Mouse (Mus musculus) thymus, adult 2 months (tissue): Measurements from ENCODE around the gene Surf1. TPM values are rescaled to one million over a fixed set of nuclear protein-coding genes. Genes with fewer than 3 reads are reported as not detected.
A peak's percentile ranks its signal among the peaks of the same experiment; 100 is the strongest.
"Not testable (repeated sequence)": the region's sequence is repeated elsewhere in the genome, so short reads cannot be mapped to it uniquely, and the experiment has no call there.

Experiments used
- DNase-seq: peaks from one replicate; pipeline ENCODE4 v3.0.0; 2021
- H3K27ac ChIP-seq: fragments of 200-500 bp; 2 replicates; pipeline ENCODE4 v1.5.1; 2012; ENCODE audit warnings: low read length, control low read depth; ENCODE audit not compliant: control insufficient read depth, insufficient read depth
- H3K27me3 ChIP-seq: fragments of 200-500 bp; 2 replicates; pipeline ENCODE4 v1.6.1; 2012; ENCODE audit warnings: mild to moderate bottlenecking, low read length, moderate library complexity, mixed read lengths; ENCODE audit not compliant: control insufficient read depth, insufficient read depth
- H3K36me3 ChIP-seq: fragments of 200-500 bp; 2 replicates; pipeline ENCODE4 v1.6.1; 2012; ENCODE audit warnings: mild to moderate bottlenecking, low read length, moderate library complexity; ENCODE audit not compliant: control insufficient read depth, insufficient read depth
- H3K4me1 ChIP-seq: fragments of 200-500 bp; replicated peaks from 2 replicates; pipeline ENCODE4 v1.6.1; 2012; ENCODE audit warnings: low read length; ENCODE audit not compliant: control insufficient read depth, insufficient read depth
- H3K4me3 ChIP-seq: fragments of 200-500 bp; 2 replicates; pipeline ENCODE4 v1.5.1; 2012; ENCODE audit warnings: mild to moderate bottlenecking, low read length, control low read depth, moderate library complexity; ENCODE audit not compliant: control insufficient read depth, insufficient read depth
- CTCF ChIP-seq: fragments of 200-500 bp; IDR thresholded peaks from 2 replicates; pipeline ENCODE4 v1.5.1; 2012; ENCODE audit warnings: mild to moderate bottlenecking, control low read depth, low read length, moderate library complexity, borderline replicate concordance; ENCODE audit not compliant: control insufficient read depth, poor library complexity, insufficient read depth; ENCODE audit errors: extremely low read depth
- POLR2A ChIP-seq: fragments of 200-500 bp; IDR thresholded peaks from 2 replicates; pipeline ENCODE4 v1.6.1; 2012; ENCODE audit warnings: mild to moderate bottlenecking, low read length, control low read depth, moderate library complexity; ENCODE audit not compliant: control insufficient read depth, poor library complexity, insufficient read depth; ENCODE audit errors: extremely low read depth
- WGBS: fragments of 180-500 bp; shearing (Covaris S2); methylation state at CpG from one replicate; pipeline ENCODE4 v1.1.7; 2018; 5-methylcytosine and 5-hydroxymethylcytosine counted together
- polyA plus RNA-seq: library from polyadenylated mRNA; depleted of rRNA; stranded (reverse); fragments of >200 nt; gene quantifications from 2 replicates; pipeline ENCODE4 v1.2.3, GENCODE M21; 2012; rRNA removed

The Surf1 gene
- polyA plus RNA-seq, 1 experiment: 78.5 TPM

DNA sequence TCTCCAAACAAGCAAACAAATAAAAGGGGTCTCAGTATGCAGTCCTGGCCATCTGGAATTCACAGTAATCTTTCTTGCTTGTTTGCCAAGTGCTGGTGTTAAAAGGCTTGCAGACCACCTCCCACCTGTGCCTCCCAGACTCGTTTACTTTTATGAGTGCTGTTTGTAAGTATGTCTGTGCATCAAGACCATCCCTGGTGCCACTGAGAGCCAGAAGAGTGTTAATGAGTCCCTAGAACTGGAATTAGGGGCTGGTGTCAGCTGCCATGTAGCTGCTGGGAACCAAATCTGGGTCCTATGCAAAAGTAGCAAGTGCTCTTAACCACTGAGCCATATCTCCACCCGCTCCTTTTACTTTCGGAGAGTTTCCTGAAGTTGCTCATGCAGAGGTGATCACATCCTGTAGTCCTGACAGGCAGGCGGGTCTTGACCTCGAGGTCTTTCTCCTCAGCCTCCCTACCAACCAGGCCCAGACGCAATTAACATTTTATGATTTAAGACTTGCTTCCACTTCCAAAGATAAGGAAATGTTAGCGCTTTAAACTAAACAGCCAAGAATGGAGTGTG, 14.4 kb downstream of the Surf1 start:
- Histone ChIP-seq H3K27ac (no peak overlapping the region), H3K27me3 (no peaks in the 10 kb centered on the region), H3K4me1 (peaks cover 14% of the 10 kb centered on the region), H3K36me3 (peaks cover 26% of the 10 kb centered on the region), H3K4me3 (peak overlapping the region; percentile 92)
- DNase-seq: no peak
- 6% methylated on average over 7 of the region's 7 CpGs for WGBS
- TF ChIP-seq POLR2A: no peak
- TF ChIP-seq CTCF: no peak

DNA sequence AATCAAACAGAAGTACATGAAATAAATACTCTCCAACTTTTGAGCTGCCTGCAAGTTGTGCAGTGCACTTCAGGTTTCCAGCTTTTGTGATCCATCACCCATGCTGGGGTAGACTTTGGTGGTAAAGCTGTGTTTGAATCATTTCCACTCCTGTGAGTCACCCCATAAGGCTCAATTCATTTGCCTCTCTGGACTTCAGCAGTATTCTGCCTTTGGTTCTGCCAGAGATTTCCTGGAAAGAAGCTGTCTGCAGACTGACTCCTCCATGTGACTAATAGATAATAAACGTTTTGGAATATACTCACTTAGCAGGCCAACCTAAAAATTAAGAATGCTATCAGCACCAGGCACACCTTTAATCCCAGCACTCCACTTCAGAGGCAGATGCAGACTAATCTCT, 15.6 kb downstream of the Surf1 start:
- H3K27ac ChIP-seq: no peak overlapping the region
- no peak overlapping the region for H3K4me3 ChIP-seq
- DNase-seq: no peak
- TF ChIP-seq POLR2A (no peak), CTCF (no peak)
- H3K36me3 ChIP-seq: peaks cover 35% of the 10 kb centered on the region
- WGBS: 69% methylated on average over 1 of the region's 1 CpGs
- H3K27me3 ChIP-seq: no peaks in the 10 kb centered on the region
- peaks cover 14% of the 10 kb centered on the region for H3K4me1 ChIP-seq

DNA sequence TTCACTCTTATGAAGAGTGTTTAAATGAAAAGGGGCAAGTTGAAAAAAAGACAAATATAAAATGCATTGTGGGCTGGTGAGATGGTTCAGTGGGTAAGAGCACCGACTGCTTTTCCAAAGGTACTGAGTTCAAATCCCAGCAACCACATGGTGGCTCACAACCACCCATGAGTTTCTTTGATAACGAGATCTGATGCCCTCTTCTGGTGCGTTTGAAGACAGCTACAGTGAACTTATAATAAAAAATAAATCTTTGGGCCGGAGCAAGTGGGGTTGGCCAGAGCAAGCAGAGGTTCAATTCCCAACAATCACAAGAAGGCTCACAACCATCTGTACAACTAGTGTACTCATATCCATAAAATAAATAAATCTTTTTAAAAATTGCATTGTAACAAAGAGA, 20.4 kb downstream of the Surf1 start:
- Histone ChIP-seq H3K4me3 (no peak overlapping the region), H3K27me3 (no peaks in the 10 kb centered on the region), H3K27ac (no peak overlapping the region), H3K4me1 (no peaks in the 10 kb centered on the region), H3K36me3 (peaks cover 78% of the 10 kb centered on the region)
- DNase-seq: no peak
- TF ChIP-seq POLR2A (no peak), CTCF (no peak)
- WGBS: 91% methylated on average over 4 of the region's 4 CpGs

DNA sequence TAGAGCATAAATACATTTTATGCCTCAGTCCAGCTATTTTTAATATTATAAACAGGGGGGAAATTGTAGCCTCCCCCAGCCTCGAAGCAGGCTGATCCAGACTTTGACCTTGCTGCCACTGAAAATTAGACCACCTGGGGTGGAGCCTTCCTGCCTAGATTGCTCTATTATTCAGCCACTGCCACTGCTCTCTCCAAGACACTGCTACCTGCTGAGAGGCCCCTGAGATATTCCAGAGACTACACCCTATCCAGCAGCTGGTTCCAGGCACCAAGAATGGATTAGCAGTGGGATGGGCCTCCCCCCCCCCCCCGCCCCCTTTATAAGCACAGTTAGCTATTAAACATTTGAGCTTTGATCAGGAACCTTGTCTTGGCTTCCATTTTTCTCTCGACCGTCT, 30.2 kb downstream of the Surf1 start:
- not testable (repeated sequence) for H3K4me3 ChIP-seq, H3K27me3 ChIP-seq, H3K4me1 ChIP-seq, DNase-seq, H3K27ac ChIP-seq
- 92% methylated on average over 4 of the region's 4 CpGs for WGBS
- H3K36me3 ChIP-seq: peaks cover 17% of the 10 kb centered on the region

GRCm38 (mm10) chr2:26885541-26885940, 30.8 kb downstream of the Surf1 start:
- H3K4me1 ChIP-seq, H3K27me3 ChIP-seq, H3K4me3 ChIP-seq, DNase-seq, H3K27ac ChIP-seq: not testable (repeated sequence)
- H3K36me3 ChIP-seq: peaks cover 12% of the 10 kb centered on the region
- WGBS: 98% methylated on average over 2 of the region's 2 CpGs

- Histone ChIP-seq H3K27ac (no peak overlapping the region), H3K27me3 (no peaks in the 10 kb centered on the region), H3K36me3 (no peaks in the 10 kb centered on the region), H3K4me3 (no peak overlapping the region), H3K4me1 (no peaks in the 10 kb centered on the region)
- TF ChIP-seq POLR2A: no peak
- TF ChIP-seq CTCF: no peak
- DNase-seq: no peak
Measured at GRCm38 (mm10) chr2:26878571-26878970, 37.8 kb downstream of the Surf1 start.

GRCm38 (mm10) chr2:26870666-26871065, 45.7 kb downstream of the Surf1 start:
- Histone ChIP-seq H3K4me1 (no peaks in the 10 kb centered on the region), H3K27ac (no peak overlapping the region), H3K4me3 (no peak overlapping the region), H3K27me3 (no peaks in the 10 kb centered on the region), H3K36me3 (no peaks in the 10 kb centered on the region)
- 77% methylated on average over 6 of the region's 6 CpGs for WGBS
- TF ChIP-seq POLR2A (no peak), CTCF (no peak)
- no peak for DNase-seq

GRCm38 (mm10) chr2:26864879-26865278, 51.5 kb downstream of the Surf1 start, which contains the start of gene Abo:
Abo (minus strand) TSS chr2:26864979.
- no peaks in the 10 kb centered on the region for H3K27me3 ChIP-seq
- no peaks in the 10 kb centered on the region for H3K4me1 ChIP-seq
- H3K36me3 ChIP-seq: no peaks in the 10 kb centered on the region
- no peak for DNase-seq
- 86% methylated on average over 3 of the region's 3 CpGs for WGBS
- TF ChIP-seq POLR2A: no peak
- no peak for TF ChIP-seq CTCF
- H3K4me3 ChIP-seq: no peak within 1 kb of the TSS
- no peak within 1 kb of the TSS for H3K27ac ChIP-seq

Other genes with a start within 250 kb of the Surf1 start
- 0.85 and 1.3 TPM in 2 replicates for gene Lcn4, start 245.2 kb downstream of the Surf1 start, polyA plus RNA-seq
- 0.06 TPM in 1 of 2 replicates, not detected in the other for gene Abo, start 51.6 kb downstream of the Surf1 start, polyA plus RNA-seq
- 20.8 and 23.1 TPM in 2 replicates for gene Surf6, start 13.7 kb downstream of the Surf1 start, polyA plus RNA-seq
- 39.0 and 46.5 TPM in 2 replicates for gene Med22, start 5.9 kb downstream of the Surf1 start, polyA plus RNA-seq
- 799 and 817 TPM in 2 replicates for gene Rpl7a, start 5.8 kb downstream of the Surf1 start, polyA plus RNA-seq
- gene Surf2, start 163 bp downstream of the Surf1 start, polyA plus RNA-seq: 33.8 and 36.4 TPM in 2 replicates
- 410 and 472 TPM in 2 replicates for gene Surf4, start 17.4 kb upstream of the Surf1 start, polyA plus RNA-seq
- 0.75 and 0.96 TPM in 2 replicates for gene Stkld1, start 17.5 kb upstream of the Surf1 start, polyA plus RNA-seq
- 49.7 and 56.2 TPM in 2 replicates for gene Rexo4, start 47.9 kb upstream of the Surf1 start, polyA plus RNA-seq
- gene Adamts13, start 56.9 kb upstream of the Surf1 start, polyA plus RNA-seq: 1.1 and 1.2 TPM in 2 replicates
- 58.9 and 63.9 TPM in 2 replicates for gene Cacfd1, start 93.4 kb upstream of the Surf1 start, polyA plus RNA-seq
- gene Slc2a6, start 111.5 kb upstream of the Surf1 start, polyA plus RNA-seq: 14.0 and 17.5 TPM in 2 replicates
- gene Mymk, start 155.6 kb upstream of the Surf1 start, polyA plus RNA-seq: 0.61 and 0.81 TPM in 2 replicates
- 16.1 and 16.5 TPM in 2 replicates for gene Adamtsl2, start 162.8 kb upstream of the Surf1 start, polyA plus RNA-seq
- 7.8 and 13.3 TPM in 2 replicates for gene Fam163b, start 226.0 kb upstream of the Surf1 start, polyA plus RNA-seq
- 0.41 and 0.69 TPM in 2 replicates for gene Dbh, start 248.7 kb upstream of the Surf1 start, polyA plus RNA-seq